Mouse (Mus musculus) stomach, embryonic 15.5 days (tissue): ENCODE results near the gene Poc1a. TPM values are rescaled to one million over a fixed set of nuclear protein-coding genes. Genes with fewer than 3 reads are reported as not detected.

ENCODE experiments used
- ATAC-seq: fragments of 200-750 bp; cut with Nextera tagmentation; 2 replicates; pipeline ENCODE4 v1.8.0; 2017; ENCODE audit warnings: low read depth, moderate number of reproducible peaks, moderate TSS enrichment; ENCODE audit not compliant: insufficient read depth, low FRiP score
- H3K27ac ChIP-seq: fragments of 300-500 bp; sonication (generic); 2 replicates; pipeline ENCODE4 v1.5.1; 2015; ENCODE audit warnings: mild to moderate bottlenecking, inconsistent platforms
- H3K27me3 ChIP-seq: fragments of 300-500 bp; sonication (generic); replicated peaks from 2 replicates; pipeline ENCODE4 v1.6.1; 2015; ENCODE audit warnings: inconsistent platforms
- H3K36me3 ChIP-seq: fragments of 300-500 bp; sonication (generic); 2 replicates; pipeline ENCODE4 v1.6.1; 2015; ENCODE audit warnings: inconsistent platforms
- H3K4me1 ChIP-seq: fragments of 300-500 bp; sonication (generic); 2 replicates; pipeline ENCODE4 v1.6.1; 2015; ENCODE audit warnings: inconsistent platforms
- H3K4me2 ChIP-seq: fragments of 300-500 bp; sonication (generic); 2 replicates; pipeline ENCODE4 v1.6.1; 2015; ENCODE audit warnings: mild to moderate bottlenecking, inconsistent platforms
- H3K4me3 ChIP-seq: fragments of 300-500 bp; sonication (generic); replicated peaks from 2 replicates; pipeline ENCODE4 v1.5.1; 2015; ENCODE audit warnings: inconsistent platforms
- H3K9ac ChIP-seq: fragments of 300-500 bp; sonication (generic); 2 replicates; pipeline ENCODE4 v1.6.1; 2015; ENCODE audit warnings: inconsistent platforms
- H3K9me3 ChIP-seq: fragments of 300-500 bp; sonication (generic); 2 replicates; pipeline ENCODE4 v1.6.1; 2016; ENCODE audit warnings: inconsistent platforms
- WGBS: fragments of 180-500 bp; shearing (Covaris S2); methylation state at CpG from one replicate; pipeline ENCODE4 v1.1.7; 2015; 5-methylcytosine and 5-hydroxymethylcytosine counted together
- polyA plus RNA-seq: library from polyadenylated mRNA; unstranded; fragments of >200 nt; fragmentation: Nextera tagmentation; extraction: Ambion mirVana; gene quantifications from 2 replicates; pipeline ENCODE4 v1.2.1, GENCODE M21; 2015

Gene Poc1a
- polyA plus RNA-seq, 1 experiment from 2014 or later, result 24.7 TPM

GRCm38 (mm10) chr9:106342573-106342972, 61.7 kb downstream of the Poc1a start:
- Histone ChIP-seq H3K4me2 (no peak overlapping the region), H3K4me3 (no peak overlapping the region), H3K27me3 (no peaks in the 10 kb centered on the region), H3K27ac (no peak overlapping the region), H3K4me1 (peaks cover 38% of the 10 kb centered on the region), H3K9me3 (no peaks in the 10 kb centered on the region), H3K9ac (no peak overlapping the region), H3K36me3 (no peaks in the 10 kb centered on the region)
- 88% methylated on average over 9 of the region's 9 CpGs for WGBS
- ATAC-seq, result no peak

GRCm38 (mm10) chr9:106345167-106345566, 64.3 kb downstream of the Poc1a start:
- no peaks in the 10 kb centered on the region for H3K36me3 ChIP-seq
- H3K27ac ChIP-seq, result peak overlapping the region; percentile 68
- ATAC-seq, result peak; percentile 54; the same call in 1 of the 2 replicates
- H3K9ac ChIP-seq, result 0 out of 2 replicates have a peak overlapping the region, but pooled peaks have one; percentile 2
- H3K4me3 ChIP-seq, result no peak overlapping the region
- H3K9me3 ChIP-seq, result no peaks in the 10 kb centered on the region
- H3K27me3 ChIP-seq, result no peaks in the 10 kb centered on the region
- H3K4me2 ChIP-seq, result peak overlapping the region; percentile 16; the same call in 1 of the 2 replicates
- H3K4me1 ChIP-seq, result peaks cover 22% of the 10 kb centered on the region
- 44% methylated on average over 6 of the region's 6 CpGs for WGBS

GRCm38 (mm10) chr9:106345630-106346029, 64.8 kb downstream of the Poc1a start:
- no peak for ATAC-seq
- 0 out of 2 replicates have a peak overlapping the region, but pooled peaks have one; percentile 2 for H3K9ac ChIP-seq

DNA sequence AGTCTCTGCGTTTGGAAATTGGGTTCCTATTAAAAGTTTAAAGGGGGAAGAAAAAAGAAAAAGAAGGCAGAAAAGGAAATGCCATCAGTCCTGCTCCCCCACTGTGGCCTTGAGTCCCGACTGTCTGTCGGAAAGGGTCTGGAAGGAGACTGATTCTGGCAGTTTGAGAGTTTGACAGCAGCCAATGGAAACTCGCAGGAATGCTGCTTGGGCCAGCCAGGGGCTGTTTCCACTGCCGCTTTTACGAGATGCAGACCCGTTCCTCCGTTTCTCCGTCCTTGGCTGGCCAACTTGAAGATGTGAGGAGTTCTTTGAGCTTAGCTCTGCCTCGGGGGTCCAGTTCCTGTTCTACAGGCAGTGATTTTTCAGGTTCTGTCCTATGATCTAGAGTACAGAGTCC, 67.4 kb downstream of the Poc1a start:
- Histone ChIP-seq H3K36me3 (no peaks in the 10 kb centered on the region), H3K4me1 (peaks cover 11% of the 10 kb centered on the region), H3K27me3 (no peaks in the 10 kb centered on the region), H3K27ac (peak overlapping the region; percentile 31; the same call in 1 of the 2 replicates), H3K4me3 (no peak overlapping the region), H3K9me3 (no peaks in the 10 kb centered on the region), H3K4me2 (no peak overlapping the region), H3K9ac (no peak overlapping the region)
- 70% methylated on average over 10 of the region's 10 CpGs for WGBS
- no peak for ATAC-seq

More at GRCm38 (mm10) chr9:106345630-106346029, 64.8 kb downstream of the Poc1a start:
- Histone ChIP-seq H3K27me3 (no peaks in the 10 kb centered on the region), H3K4me3 (no peak overlapping the region), H3K4me2 (peak overlapping the region; percentile 16; the same call in 1 of the 2 replicates), H3K36me3 (no peaks in the 10 kb centered on the region), H3K27ac (peak overlapping the region; percentile 68), H3K9me3 (no peaks in the 10 kb centered on the region), H3K4me1 (peaks cover 19% of the 10 kb centered on the region)
- 53% methylated on average over 6 of the region's 6 CpGs for WGBS

- no peaks in the 10 kb centered on the region for H3K9me3 ChIP-seq
- 57% methylated on average over 2 of the region's 2 CpGs for WGBS
- H3K27ac ChIP-seq, result peak overlapping the region; percentile 31; the same call in 1 of the 2 replicates
- H3K4me1 ChIP-seq, result peaks cover 11% of the 10 kb centered on the region
- no peak for ATAC-seq
- H3K4me2 ChIP-seq, result no peak overlapping the region
- H3K9ac ChIP-seq, result no peak overlapping the region
- H3K4me3 ChIP-seq, result no peak overlapping the region
- no peaks in the 10 kb centered on the region for H3K27me3 ChIP-seq
- H3K36me3 ChIP-seq, result no peaks in the 10 kb centered on the region
Measured at GRCm38 (mm10) chr9:106349075-106349474, 68.2 kb downstream of the Poc1a start.

GRCm38 (mm10) chr9:106351178-106351577, 70.3 kb downstream of the Poc1a start:
- no peak overlapping the region for H3K4me2 ChIP-seq
- H3K9me3 ChIP-seq, result no peaks in the 10 kb centered on the region
- H3K27ac ChIP-seq, result no peak overlapping the region
- H3K9ac ChIP-seq, result no peak overlapping the region
- no peak for ATAC-seq
- H3K4me3 ChIP-seq, result no peak overlapping the region
- WGBS, result 68% methylated on average over 6 of the region's 6 CpGs
- H3K36me3 ChIP-seq, result no peaks in the 10 kb centered on the region
- H3K4me1 ChIP-seq, result peaks cover 11% of the 10 kb centered on the region
- no peaks in the 10 kb centered on the region for H3K27me3 ChIP-seq

- Histone ChIP-seq H3K9me3 (no peaks in the 10 kb centered on the region), H3K27ac (no peak overlapping the region; the same call in 1 of the 2 replicates), H3K9ac (no peak overlapping the region), H3K4me1 (peaks cover 22% of the 10 kb centered on the region), H3K4me3 (no peak overlapping the region), H3K4me2 (no peak overlapping the region), H3K36me3 (no peaks in the 10 kb centered on the region), H3K27me3 (no peaks in the 10 kb centered on the region)
- WGBS, result 34% methylated on average over 6 of the region's 6 CpGs
- no peak for ATAC-seq
Measured at GRCm38 (mm10) chr9:106353779-106354178, 72.9 kb downstream of the Poc1a start.

DNA sequence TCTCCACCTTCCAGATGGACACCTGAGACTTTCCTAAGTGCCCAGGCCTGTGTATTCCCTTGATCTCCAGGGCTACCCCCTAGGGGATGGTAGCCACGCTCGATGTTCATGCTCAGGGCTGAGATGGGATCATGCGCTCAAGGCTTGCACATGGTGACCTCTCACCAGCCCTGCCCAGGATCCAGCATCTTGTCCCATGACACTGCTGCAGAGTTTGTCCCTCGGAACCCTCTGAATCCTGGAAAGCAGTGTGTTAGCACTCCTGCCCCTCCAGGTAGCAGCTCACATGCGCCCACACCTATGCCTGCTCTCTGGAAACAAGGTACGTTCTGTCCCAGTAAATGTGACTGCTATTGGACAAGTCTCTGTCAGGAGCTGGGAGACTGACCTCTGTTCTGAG, 73.9 kb downstream of the Poc1a start:
- no peak overlapping the region for H3K4me3 ChIP-seq
- H3K4me2 ChIP-seq, result no peak overlapping the region
- H3K27ac ChIP-seq, result no peak overlapping the region
- no peaks in the 10 kb centered on the region for H3K27me3 ChIP-seq
- H3K4me1 ChIP-seq, result peaks cover 22% of the 10 kb centered on the region
- ATAC-seq, result no peak
- no peaks in the 10 kb centered on the region for H3K36me3 ChIP-seq
- H3K9me3 ChIP-seq, result no peaks in the 10 kb centered on the region
- H3K9ac ChIP-seq, result no peak overlapping the region
- 86% methylated on average over 6 of the region's 6 CpGs for WGBS

DNA sequence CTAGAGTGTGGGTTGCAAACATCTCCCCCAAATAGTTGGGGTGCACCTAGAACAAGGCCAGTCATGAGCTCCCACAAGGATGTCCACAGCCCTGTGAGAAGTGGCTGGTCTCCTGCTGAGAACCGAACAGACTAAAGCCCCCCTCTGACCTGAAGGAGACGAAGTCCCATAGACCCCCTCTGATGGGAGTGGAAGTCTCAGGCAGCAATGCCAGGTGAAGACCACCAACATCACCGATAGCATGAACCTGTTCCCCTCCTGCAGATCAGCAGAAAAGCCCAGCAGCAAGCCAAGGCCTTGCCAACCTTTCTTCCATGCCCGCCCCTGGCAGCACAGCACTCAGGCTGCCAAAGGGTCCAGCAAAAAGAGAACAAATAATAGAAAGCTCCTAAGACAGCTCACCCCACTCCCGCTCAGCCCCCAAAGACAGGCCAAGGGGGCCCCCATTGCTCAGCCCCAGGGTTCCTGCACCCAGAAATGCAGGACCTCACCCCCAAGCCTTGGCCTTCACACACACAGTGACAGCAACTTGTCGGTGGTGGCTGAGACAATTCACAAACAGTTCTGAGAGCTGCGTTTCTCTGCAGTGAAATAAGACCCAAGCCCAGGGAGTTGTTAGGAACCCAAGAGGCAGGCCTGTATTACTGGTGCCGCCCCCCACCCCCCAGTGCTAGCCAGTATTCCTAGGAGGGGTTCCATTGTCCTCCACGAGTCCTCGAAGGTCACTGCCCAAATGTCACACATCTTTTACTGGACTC, 74.5 kb downstream of the Poc1a start:
- Histone ChIP-seq H3K27me3 (no peaks in the 10 kb centered on the region), H3K4me2 (no peak overlapping the region), H3K4me1 (peaks cover 22% of the 10 kb centered on the region), H3K9ac (no peak overlapping the region), H3K27ac (peak overlapping the region; percentile 68), H3K36me3 (no peaks in the 10 kb centered on the region), H3K9me3 (no peaks in the 10 kb centered on the region), H3K4me3 (no peak overlapping the region)
- 73% methylated on average over 10 of the region's 10 CpGs for WGBS
- no peak for ATAC-seq

DNA sequence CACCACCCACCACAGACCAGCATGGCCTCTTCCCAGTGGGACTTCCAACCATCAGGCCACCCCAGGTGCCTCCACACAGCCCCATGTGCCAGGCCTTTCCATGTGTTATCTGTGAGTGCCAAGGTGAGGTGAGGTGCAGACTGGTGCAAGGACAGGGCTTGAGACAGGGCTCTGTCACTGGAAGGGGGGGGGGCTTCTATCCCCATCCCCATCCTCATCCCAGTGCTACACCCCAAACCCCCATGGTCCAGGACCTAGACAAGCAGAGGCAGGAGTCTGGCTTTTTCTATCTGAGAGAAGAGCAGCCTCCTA, 75.1 kb downstream of the Poc1a start:
- peak overlapping the region; percentile 68 for H3K27ac ChIP-seq

GRCm38 (mm10) chr9:106356323-106356844, 75.5 kb downstream of the Poc1a start:
- peak overlapping the region; percentile 68 for H3K27ac ChIP-seq
- peak; percentile 50; the same call in 1 of the 2 replicates for ATAC-seq
- H3K9ac ChIP-seq, result no peak overlapping the region

More for the DNA sequence above, 75.1 kb downstream of the Poc1a start:
- Histone ChIP-seq H3K4me2 (no peak overlapping the region), H3K9me3 (no peaks in the 10 kb centered on the region), H3K36me3 (no peaks in the 10 kb centered on the region), H3K9ac (no peak overlapping the region), H3K4me3 (no peak overlapping the region), H3K27me3 (no peaks in the 10 kb centered on the region), H3K4me1 (peaks cover 22% of the 10 kb centered on the region)
- no peak for ATAC-seq

DNA sequence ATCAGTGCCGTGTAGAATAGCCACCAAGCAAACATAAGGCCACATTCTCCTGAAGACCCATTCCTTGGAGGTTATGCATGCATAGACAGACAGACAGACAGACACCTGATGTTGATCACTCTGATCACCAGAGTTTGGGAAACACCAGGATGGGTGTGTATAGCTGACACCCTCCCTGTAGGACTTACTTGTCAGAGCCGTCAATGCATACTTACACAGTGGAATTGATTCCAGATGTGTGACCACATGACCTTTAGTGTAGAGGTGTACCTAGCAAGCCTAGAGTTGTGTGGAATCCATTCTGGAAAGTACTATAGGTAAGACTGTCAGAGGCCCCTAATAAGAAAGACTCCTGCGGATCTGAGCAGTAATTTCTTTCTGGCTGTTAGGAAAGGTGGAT, 76.3 kb downstream of the Poc1a start:
- Histone ChIP-seq H3K4me1 (peaks cover 22% of the 10 kb centered on the region), H3K4me2 (no peak overlapping the region), H3K9ac (no peak overlapping the region), H3K27ac (peak overlapping the region; percentile 68; the same call in 1 of the 2 replicates), H3K27me3 (no peaks in the 10 kb centered on the region), H3K4me3 (no peak overlapping the region), H3K9me3 (no peaks in the 10 kb centered on the region), H3K36me3 (no peaks in the 10 kb centered on the region)
- no peak for ATAC-seq
- 73% methylated on average over 3 of the region's 3 CpGs for WGBS

More at GRCm38 (mm10) chr9:106356323-106356844, 75.5 kb downstream of the Poc1a start:
- no peak overlapping the region for H3K4me2 ChIP-seq
- no peak overlapping the region for H3K4me3 ChIP-seq
- peaks cover 22% of the 10 kb centered on the region for H3K4me1 ChIP-seq
- no peaks in the 10 kb centered on the region for H3K9me3 ChIP-seq
- no peaks in the 10 kb centered on the region for H3K27me3 ChIP-seq
- 42% methylated on average over 10 of the region's 10 CpGs for WGBS
- H3K36me3 ChIP-seq, result no peaks in the 10 kb centered on the region
